Mouse (Mus musculus): ENCODE data around the gene Sprn. TPM values are rescaled to one million over a fixed set of nuclear protein-coding genes. Genes with fewer than 3 reads are reported as not detected.

The Sprn gene
- polyA plus RNA-seq, 1 experiment from 2014 or later: 1.3 TPM

- Histone ChIP-seq H3K4me2 (replicated peaks) (no peak overlapping the region), H3K9ac (no peak overlapping the region), H3K4me3 (replicated peaks) (no peak overlapping the region), H3K27ac (replicated peaks) (no peak overlapping the region), H3K4me1 (no peaks in the 10 kb centered on the region), H3K9me3 (replicated peaks) (no peaks in the 10 kb centered on the region), H3K27me3 (no peaks in the 10 kb centered on the region), H3K36me3 (no peaks in the 10 kb centered on the region)
- 89% methylated on average over 4 of the region's 4 CpGs for WGBS
- no peak for ATAC-seq (ENCODE audit: insufficient number of reproducible peaks, low FRiP score, low TSS enrichment, low read depth)
Measured at GRCm38 (mm10) chr7:140184206-140184605, 29.5 kb upstream of the Sprn start.

- Histone ChIP-seq H3K27me3 (no peaks in the 10 kb centered on the region), H3K4me3 (replicated peaks) (no peak overlapping the region), H3K36me3 (no peaks in the 10 kb centered on the region), H3K27ac (replicated peaks) (no peak overlapping the region), H3K4me1 (no peaks in the 10 kb centered on the region), H3K9ac (no peak overlapping the region), H3K4me2 (replicated peaks) (no peak overlapping the region), H3K9me3 (replicated peaks) (no peaks in the 10 kb centered on the region)
- 70% methylated on average over 2 of the region's 2 CpGs for WGBS
- ATAC-seq (ENCODE audit: insufficient number of reproducible peaks, low FRiP score, low TSS enrichment, low read depth): no peak
Measured at GRCm38 (mm10) chr7:140180692-140181091, 26.0 kb upstream of the Sprn start.

- no peaks in the 10 kb centered on the region for H3K27me3 ChIP-seq
- no peak overlapping the region for H3K4me3 ChIP-seq (replicated peaks)
- no peak for ATAC-seq (ENCODE audit: insufficient number of reproducible peaks, low FRiP score, low TSS enrichment, low read depth)
- H3K36me3 ChIP-seq: no peaks in the 10 kb centered on the region
- no peaks in the 10 kb centered on the region for H3K4me1 ChIP-seq
- H3K9me3 ChIP-seq (replicated peaks): no peaks in the 10 kb centered on the region
- H3K27ac ChIP-seq (replicated peaks): no peak overlapping the region
- H3K9ac ChIP-seq: no peak overlapping the region
- no peak overlapping the region for H3K4me2 ChIP-seq (replicated peaks)
- WGBS: 95% methylated on average over 2 of the region's 2 CpGs
Measured at GRCm38 (mm10) chr7:140179176-140179575, 24.5 kb upstream of the Sprn start.

GRCm38 (mm10) chr7:140172936-140173335 is 18.3 kb upstream of the Sprn start, which contains the start of gene Olfr523:
Gene Olfr523, plus strand, starts transcription at chr7:140173217.
- H3K27ac ChIP-seq (replicated peaks): no peak within 1 kb of the TSS
- H3K4me1 ChIP-seq: no peaks in the 10 kb centered on the region
- no peak within 1 kb of the TSS for H3K4me2 ChIP-seq (replicated peaks)
- no peaks in the 10 kb centered on the region for H3K27me3 ChIP-seq
- no peaks in the 10 kb centered on the region for H3K36me3 ChIP-seq
- no peak within 1 kb of the TSS for H3K9ac ChIP-seq
- no peak within 1 kb of the TSS for H3K4me3 ChIP-seq (replicated peaks)
- no peaks in the 10 kb centered on the region for H3K9me3 ChIP-seq (replicated peaks)
- no peak for ATAC-seq (ENCODE audit: insufficient number of reproducible peaks, low FRiP score, low TSS enrichment, low read depth)
- WGBS: 20% methylated on average over 1 of the region's 1 CpGs

- no peaks in the 10 kb centered on the region for H3K4me1 ChIP-seq
- H3K27ac ChIP-seq (replicated peaks): no peak overlapping the region
- H3K9me3 ChIP-seq (replicated peaks): no peaks in the 10 kb centered on the region
- H3K9ac ChIP-seq: no peak overlapping the region
- no peaks in the 10 kb centered on the region for H3K27me3 ChIP-seq
- H3K4me3 ChIP-seq (replicated peaks): no peak overlapping the region
- H3K36me3 ChIP-seq: no peaks in the 10 kb centered on the region
- H3K4me2 ChIP-seq (replicated peaks): no peak overlapping the region
- ATAC-seq (ENCODE audit: insufficient number of reproducible peaks, low FRiP score, low TSS enrichment, low read depth): no peak
- 92% methylated on average over 3 of the region's 3 CpGs for WGBS
Measured at GRCm38 (mm10) chr7:140170863-140171262, 16.2 kb upstream of the Sprn start.

GRCm38 (mm10) chr7:140169386-140169785 is 14.7 kb upstream of the Sprn start:
- H3K36me3 ChIP-seq: no peaks in the 10 kb centered on the region
- H3K4me3 ChIP-seq (replicated peaks): no peak overlapping the region
- ATAC-seq (ENCODE audit: insufficient number of reproducible peaks, low FRiP score, low TSS enrichment, low read depth): no peak
- no peak overlapping the region for H3K27ac ChIP-seq (replicated peaks)
- no peaks in the 10 kb centered on the region for H3K9me3 ChIP-seq (replicated peaks)
- no peak overlapping the region for H3K4me2 ChIP-seq (replicated peaks)
- 70% methylated on average over 4 of the region's 4 CpGs for WGBS
- H3K27me3 ChIP-seq: no peaks in the 10 kb centered on the region
- no peak overlapping the region for H3K9ac ChIP-seq
- no peaks in the 10 kb centered on the region for H3K4me1 ChIP-seq

- Histone ChIP-seq H3K27me3 (no peaks in the 10 kb centered on the region), H3K4me2 (replicated peaks) (no peak overlapping the region), H3K36me3 (no peaks in the 10 kb centered on the region), H3K9me3 (replicated peaks) (no peaks in the 10 kb centered on the region), H3K27ac (replicated peaks) (no peak overlapping the region), H3K9ac (no peak overlapping the region), H3K4me1 (no peaks in the 10 kb centered on the region), H3K4me3 (replicated peaks) (no peak overlapping the region)
- WGBS: 61% methylated on average over 1 of the region's 1 CpGs
- no peak for ATAC-seq (ENCODE audit: insufficient number of reproducible peaks, low FRiP score, low TSS enrichment, low read depth)
Measured at GRCm38 (mm10) chr7:140167950-140168349, 13.3 kb upstream of the Sprn start.

- Histone ChIP-seq H3K9me3 (replicated peaks) (no peaks in the 10 kb centered on the region), H3K4me2 (replicated peaks) (no peak within 1 kb of the TSS), H3K27ac (replicated peaks) (no peak within 1 kb of the TSS), H3K36me3 (no peaks in the 10 kb centered on the region), H3K9ac (no peak within 1 kb of the TSS), H3K4me1 (no peaks in the 10 kb centered on the region), H3K4me3 (replicated peaks) (no peak within 1 kb of the TSS), H3K27me3 (no peaks in the 10 kb centered on the region)
- ATAC-seq (ENCODE audit: insufficient number of reproducible peaks, low FRiP score, low TSS enrichment, low read depth): no peak
- 65% methylated on average over 7 of the region's 7 CpGs for WGBS
Measured at GRCm38 (mm10) chr7:140164664-140165063, 10.0 kb upstream of the Sprn start, which contains the start of gene Olfr522. Gene Olfr522, minus strand, starts transcription at chr7:140164764.

- no peak for ATAC-seq (ENCODE audit: insufficient number of reproducible peaks, low FRiP score, low TSS enrichment, low read depth)
- WGBS: 81% methylated on average over 3 of the region's 3 CpGs
- H3K27me3 ChIP-seq: peaks cover 11% of the 10 kb centered on the region
- no peaks in the 10 kb centered on the region for H3K36me3 ChIP-seq
- no peaks in the 10 kb centered on the region for H3K4me1 ChIP-seq
- H3K4me2 ChIP-seq (replicated peaks): no peak overlapping the region
- H3K9ac ChIP-seq: no peak overlapping the region
- H3K27ac ChIP-seq (replicated peaks): no peak overlapping the region
- no peaks in the 10 kb centered on the region for H3K9me3 ChIP-seq (replicated peaks)
- H3K4me3 ChIP-seq (replicated peaks): no peak overlapping the region
Measured at GRCm38 (mm10) chr7:140160363-140160762, 5.7 kb upstream of the Sprn start.

GRCm38 (mm10) chr7:140153829-140154217 is 854 bp downstream of the Sprn start:
- H3K9me3 ChIP-seq (replicated peaks): no peaks in the 10 kb centered on the region
- peak overlapping the region; percentile 46 for H3K4me2 ChIP-seq (replicated peaks)
- no peak overlapping the region for H3K9ac ChIP-seq
- ATAC-seq (ENCODE audit: insufficient number of reproducible peaks, low FRiP score, low TSS enrichment, low read depth): no peak
- no peaks in the 10 kb centered on the region for H3K36me3 ChIP-seq
- peaks cover 11% of the 10 kb centered on the region for H3K4me1 ChIP-seq
- H3K4me3 ChIP-seq (replicated peaks): peak overlapping the region; percentile 30
- peaks cover 41% of the 10 kb centered on the region for H3K27me3 ChIP-seq
- whole genome bisulfite sequencing: 19% methylated on average over 4 of the region's 4 CpGs
- no peak overlapping the region for H3K27ac ChIP-seq (replicated peaks)

- H3K27me3 ChIP-seq: peaks cover 38% of the 10 kb centered on the region
- H3K4me1 ChIP-seq: peaks cover 11% of the 10 kb centered on the region
- H3K9ac ChIP-seq: no peak overlapping the region
- 4% methylated on average over 28 of the region's 28 CpGs for WGBS
- peak overlapping the region; percentile 43 for H3K4me2 ChIP-seq (replicated peaks)
- no peaks in the 10 kb centered on the region for H3K9me3 ChIP-seq (replicated peaks)
- ATAC-seq (ENCODE audit: insufficient number of reproducible peaks, low FRiP score, low TSS enrichment, low read depth): no peak
- no peaks in the 10 kb centered on the region for H3K36me3 ChIP-seq
- H3K4me3 ChIP-seq (replicated peaks): peak overlapping the region; percentile 11; the same call in 1 of the 2 replicates
- no peak overlapping the region for H3K27ac ChIP-seq (replicated peaks)
Measured at GRCm38 (mm10) chr7:140153383-140153782, 1.3 kb downstream of the Sprn start.

- H3K27me3 ChIP-seq: no peaks in the 10 kb centered on the region
- H3K27ac ChIP-seq (replicated peaks): no peak overlapping the region
- H3K36me3 ChIP-seq: peaks cover 5% of the 10 kb centered on the region; the same call in 1 of the 2 replicates
- 80% methylated on average over 4 of the region's 4 CpGs for WGBS
- no peak overlapping the region for H3K4me3 ChIP-seq (replicated peaks)
- H3K9me3 ChIP-seq (replicated peaks): no peaks in the 10 kb centered on the region
- H3K4me2 ChIP-seq (replicated peaks): no peak overlapping the region
- no peak overlapping the region for H3K9ac ChIP-seq
- ATAC-seq (ENCODE audit: insufficient number of reproducible peaks, low FRiP score, low TSS enrichment, low read depth): no peak
- H3K4me1 ChIP-seq: no peaks in the 10 kb centered on the region
Measured at GRCm38 (mm10) chr7:140144550-140144949, 10.1 kb downstream of the Sprn start.

Measured in embryonic facial prominence, embryonic 15.5 days (tissue).